Mouse (Mus musculus): ENCODE results near the gene Kras. TPM values are rescaled to one million over a fixed set of nuclear protein-coding genes. Genes with fewer than 3 reads are reported as not detected.

The Kras gene
- total and polyA plus RNA-seq, 3 experiments: 5.9 to 32.8 (median 18.8) TPM

DNA sequence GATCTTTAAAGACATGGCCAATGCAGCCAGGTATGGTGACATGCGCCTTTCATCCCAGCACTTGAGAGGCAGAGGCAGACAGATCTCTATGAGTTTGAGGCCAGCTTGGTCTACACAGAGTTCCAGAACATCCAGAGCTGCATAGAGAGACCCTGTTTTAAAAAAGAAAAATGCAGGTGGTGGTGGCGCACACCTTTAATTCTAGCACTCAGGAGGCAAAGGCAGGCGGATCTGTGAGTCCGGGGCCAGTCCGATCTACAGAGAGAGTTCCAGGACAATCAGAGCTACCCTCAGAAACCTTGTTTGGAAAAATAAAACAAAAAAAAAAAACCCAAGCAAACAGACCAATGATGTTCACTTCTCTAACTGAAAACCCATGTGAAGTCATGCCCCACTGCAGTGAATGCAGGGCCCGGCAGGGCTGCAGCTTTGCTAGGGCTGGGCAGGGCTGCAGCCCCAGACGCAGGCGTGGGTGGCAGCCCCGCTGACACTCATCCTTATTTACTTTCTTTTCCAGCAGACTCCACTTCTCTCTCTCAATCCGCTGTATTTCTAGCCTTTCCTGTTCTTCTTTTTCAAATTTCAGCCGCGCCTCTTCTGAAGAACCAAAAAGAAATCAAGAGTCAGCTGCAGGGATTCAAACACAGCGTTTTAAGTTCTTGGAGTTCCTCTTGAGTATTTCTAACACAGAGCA lies 47.5 kb downstream of the Kras start:
- DNase-seq (ENCODE audit: extremely low read depth): no peak
- H3K27ac ChIP-seq (ENCODE audit: insufficient read depth, low read depth): no peak overlapping the region
- no peak for TF ChIP-seq MAX (IDR thresholded peaks at IDR 0.05; ENCODE audit: low read length)
- no peak for TF ChIP-seq ZMIZ1 (IDR thresholded peaks at IDR 0.05; ENCODE audit: low read depth, low read length)
- TF ChIP-seq USF2 (conservative IDR thresholded peaks at IDR 0.05; ENCODE audit: low read depth, low read length): no peak
- no peak for TF ChIP-seq KAT2A (IDR thresholded peaks at IDR 0.05; ENCODE audit: insufficient replicate concordance, low read length)
- TF ChIP-seq TBP (conservative IDR thresholded peaks at IDR 0.05; ENCODE audit: low read depth, low read length): no peak
- no peak for TF ChIP-seq SIN3A (IDR thresholded peaks at IDR 0.05; ENCODE audit: low read length)
- no peak for TF ChIP-seq HCFC1 (IDR thresholded peaks at IDR 0.05; ENCODE audit: low read depth, low read length)
- TF ChIP-seq EP300 (IDR thresholded peaks at IDR 0.05; ENCODE audit: low read length): no peak
- TF ChIP-seq POLR2AphosphoS2 (IDR thresholded peaks at IDR 0.05; ENCODE audit: low read depth, low read length): no peak
- no peak for TF ChIP-seq ETS1 (conservative IDR thresholded peaks at IDR 0.05; ENCODE audit: low read depth, low read length)
- no peak for TF ChIP-seq BHLHE40 (IDR thresholded peaks at IDR 0.05; ENCODE audit: low read depth, low read length)
- TF ChIP-seq GABPA (IDR thresholded peaks at IDR 0.05; ENCODE audit: insufficient replicate concordance, low read depth, low read length): no peak
- no peak for TF ChIP-seq USF1 (IDR thresholded peaks at IDR 0.05; ENCODE audit: low read depth, low read length)
- no peak for TF ChIP-seq NRF1 (IDR thresholded peaks at IDR 0.05; ENCODE audit: low read depth, low read length)
- no peak for TF ChIP-seq RAD21 (IDR thresholded peaks at IDR 0.05; ENCODE audit: low read depth, low read length)
- no peak for TF ChIP-seq PAX5 (IDR thresholded peaks at IDR 0.05; ENCODE audit: low read length)
- no peaks in the 10 kb centered on the region for H3K27me3 ChIP-seq (replicated peaks)
- H3K4me2 ChIP-seq (ENCODE audit: insufficient read depth, low read depth, poor library complexity, severe bottlenecking): no peak overlapping the region
- no peak overlapping the region for H3K9ac ChIP-seq (ENCODE audit: insufficient read depth, low read depth)
- no peaks in the 10 kb centered on the region for H3K36me3 ChIP-seq (replicated peaks in 1 of 2; ENCODE audit: control insufficient read depth in 1 of 2, insufficient read depth in 1 of 2, low read length in 1 of 2)
- H3K79me2 ChIP-seq (replicated peaks; ENCODE audit: control insufficient read depth, extremely low read depth, insufficient read depth, poor library complexity, severe bottlenecking): no peaks in the 10 kb centered on the region
- in situ Hi-C loops (cut with MboI; ENCODE audit: low pct_ligation_motif_present, low pct_unique_long_range_greater_than_20kb, low sequenced_read_pairs): no loop called here
- no peak overlapping the region for H3K4me3 ChIP-seq (replicated peaks in 1 of 3; ENCODE audit: low read depth in 2 of 3, low read length in 2 of 3, poor library complexity in 1 of 3)
- H3K9me3 ChIP-seq (replicated peaks; ENCODE audit: low read length): no peaks in the 10 kb centered on the region
- no peaks in the 10 kb centered on the region; a peak in 1 of 4 replicates for H3K4me1 ChIP-seq (ENCODE audit: control insufficient read depth in 1 of 2, insufficient read depth in 2 of 2)
- dilution Hi-C loops (cut with MboI; ENCODE audit: extremely low pct_ligation_motif_present, extremely low pct_unique_long_range_greater_than_20kb, low sequenced_read_pairs): no loop called here

DNA sequence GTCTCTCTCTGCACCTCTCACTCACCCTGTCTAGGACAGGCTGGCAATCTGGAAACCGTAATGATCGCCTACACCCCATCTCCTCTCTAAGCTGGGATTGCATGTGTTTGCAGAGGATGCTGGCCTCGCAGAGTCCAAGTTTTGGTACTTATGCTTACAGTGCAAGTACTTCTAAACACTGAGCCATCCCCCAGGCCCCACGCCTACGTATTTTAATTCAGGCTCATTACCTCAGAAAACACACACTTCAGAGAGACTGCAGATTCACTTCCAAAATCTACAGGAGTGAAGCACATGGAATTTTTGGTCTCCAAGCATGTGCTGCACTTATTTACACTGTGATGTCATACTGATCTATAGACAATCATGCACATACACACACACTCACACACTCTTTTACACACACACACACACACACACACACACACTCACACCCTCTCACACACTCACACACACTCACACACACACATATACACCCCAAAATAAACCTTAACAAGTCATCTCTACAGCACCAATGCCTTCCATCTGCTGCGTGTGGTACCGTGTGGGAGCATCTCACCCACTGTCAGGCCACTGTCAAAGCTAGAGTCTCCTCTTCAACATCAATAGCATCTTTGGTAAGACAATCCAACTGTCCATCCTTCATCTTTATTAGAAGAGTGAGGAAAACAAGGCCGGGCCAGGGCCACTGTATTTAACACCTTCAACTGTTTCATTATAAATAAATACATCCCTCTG lies 51.9 kb downstream of the Kras start:
- DNase-seq (ENCODE audit: extremely low read depth): no peak
- dilution Hi-C loops (cut with MboI; ENCODE audit: extremely low pct_ligation_motif_present, extremely low pct_unique_long_range_greater_than_20kb, low sequenced_read_pairs): no loop called here

More for the DNA sequence above, 51.9 kb downstream of the Kras start:
- in situ Hi-C loops (cut with MboI; ENCODE audit: low pct_ligation_motif_present, low pct_unique_long_range_greater_than_20kb, low sequenced_read_pairs): no loop called here
- no peaks in the 10 kb centered on the region for H3K27me3 ChIP-seq (replicated peaks)
- H3K79me2 ChIP-seq (replicated peaks; ENCODE audit: control insufficient read depth, extremely low read depth, insufficient read depth, poor library complexity, severe bottlenecking): no peaks in the 10 kb centered on the region
- no peak overlapping the region for H3K27ac ChIP-seq (ENCODE audit: insufficient read depth, low read depth)
- H3K4me3 ChIP-seq (replicated peaks in 1 of 3; ENCODE audit: low read depth in 2 of 3, low read length in 2 of 3, poor library complexity in 1 of 3): no peak overlapping the region
- H3K9ac ChIP-seq (ENCODE audit: insufficient read depth, low read depth): no peak overlapping the region
- H3K36me3 ChIP-seq (replicated peaks in 1 of 2; ENCODE audit: control insufficient read depth in 1 of 2, insufficient read depth in 1 of 2, low read length in 1 of 2): no peaks in the 10 kb centered on the region
- no peaks in the 10 kb centered on the region for H3K9me3 ChIP-seq (replicated peaks; ENCODE audit: low read length)
- H3K4me2 ChIP-seq (ENCODE audit: insufficient read depth, low read depth, poor library complexity, severe bottlenecking): no peak overlapping the region
- H3K4me1 ChIP-seq (ENCODE audit: control insufficient read depth in 1 of 2, insufficient read depth in 2 of 2): no peaks in the 10 kb centered on the region; a peak in 1 of 4 replicates
- no peak for TF ChIP-seq HCFC1 (IDR thresholded peaks at IDR 0.05; ENCODE audit: low read depth, low read length)
- no peak for TF ChIP-seq E2F4 (IDR thresholded peaks at IDR 0.05; ENCODE audit: insufficient replicate concordance, low read depth, low read length)
- no peak for TF ChIP-seq ZC3H11A (IDR thresholded peaks at IDR 0.05; ENCODE audit: low read depth, low read length)

Data from CH12.LX (cell line).